Mouse (Mus musculus) CD4-positive helper T cell, adult 2 months (primary cell): ENCODE data around the gene Vmn2r19.
"Not testable (repeated sequence)": the region's sequence is repeated elsewhere in the genome, so short reads cannot be mapped to it uniquely, and the experiment has no call there.

ENCODE experiments used
- DNase-seq: peaks from one replicate; pipeline ENCODE4 v3.0.0-alpha.2; 2012; ENCODE audit warnings: low read depth, missing footprints, low spot score

Gene Vmn2r19

GRCm38 (mm10) chr6:123308033-123308432, at the start of gene Vmn2r19:
Gene Vmn2r19, plus strand, starts transcription at chr6:123308333.
- no peak for DNase-seq

- no peak for DNase-seq
Observed at GRCm38 (mm10) chr6:123258946-123259345, 49.2 kb upstream of the Vmn2r19 start.

- DNase-seq = no peak
Observed at GRCm38 (mm10) chr6:123259889-123260603, 48.1 kb upstream of the Vmn2r19 start.

- DNase-seq = no peak
Observed at GRCm38 (mm10) chr6:123260868-123261267, 47.3 kb upstream of the Vmn2r19 start.

GRCm38 (mm10) chr6:123261555-123262161, 46.5 kb upstream of the Vmn2r19 start, which contains the start of gene Clec4d:
Gene Clec4d, plus strand, starts transcription at chr6:123262111.
- DNase-seq = no peak

GRCm38 (mm10) chr6:123264194-123264593, 43.9 kb upstream of the Vmn2r19 start:
- no peak for DNase-seq

GRCm38 (mm10) chr6:123265809-123266208, 42.3 kb upstream of the Vmn2r19 start:
- no peak for DNase-seq

- DNase-seq = no peak
Observed at GRCm38 (mm10) chr6:123266945-123267344, 41.2 kb upstream of the Vmn2r19 start.

GRCm38 (mm10) chr6:123279443-123279842, 28.7 kb upstream of the Vmn2r19 start:
- DNase-seq = no peak

- no peak for DNase-seq
Observed at GRCm38 (mm10) chr6:123286311-123286710, 21.8 kb upstream of the Vmn2r19 start.

GRCm38 (mm10) chr6:123288931-123289330, 19.2 kb upstream of the Vmn2r19 start:
- no peak for DNase-seq

- DNase-seq = no peak
Observed at GRCm38 (mm10) chr6:123289753-123290152, 18.4 kb upstream of the Vmn2r19 start, which contains the start of gene Clec4e. Gene Clec4e, minus strand, starts transcription at chr6:123289870.

GRCm38 (mm10) chr6:123292751-123293400, 15.3 kb upstream of the Vmn2r19 start:
- no peak for DNase-seq

GRCm38 (mm10) chr6:123293509-123293908, 14.6 kb upstream of the Vmn2r19 start:
- not testable (repeated sequence) for DNase-seq

GRCm38 (mm10) chr6:123296687-123297086, 11.4 kb upstream of the Vmn2r19 start:
- DNase-seq = no peak

GRCm38 (mm10) chr6:123306315-123306714, 1.8 kb upstream of the Vmn2r19 start:
- not testable (repeated sequence) for DNase-seq

- DNase-seq = no peak
Observed at GRCm38 (mm10) chr6:123332503-123332902, 24.4 kb downstream of the Vmn2r19 start.

GRCm38 (mm10) chr6:123340093-123340492, 32.0 kb downstream of the Vmn2r19 start:
- no peak for DNase-seq

- DNase-seq = no peak
Observed at GRCm38 (mm10) chr6:123346141-123346540, 38.0 kb downstream of the Vmn2r19 start.
